Mouse (Mus musculus): ENCODE results near the gene Ica1. TPM values are rescaled to one million over a fixed set of nuclear protein-coding genes. Genes with fewer than 3 reads are reported as not detected.

Gene Ica1
- polyA plus RNA-seq (2015; fragmentation: Nextera tagmentation; extraction: Ambion mirVana): 35.6 and 35.7 TPM in 2 replicates

DNA sequence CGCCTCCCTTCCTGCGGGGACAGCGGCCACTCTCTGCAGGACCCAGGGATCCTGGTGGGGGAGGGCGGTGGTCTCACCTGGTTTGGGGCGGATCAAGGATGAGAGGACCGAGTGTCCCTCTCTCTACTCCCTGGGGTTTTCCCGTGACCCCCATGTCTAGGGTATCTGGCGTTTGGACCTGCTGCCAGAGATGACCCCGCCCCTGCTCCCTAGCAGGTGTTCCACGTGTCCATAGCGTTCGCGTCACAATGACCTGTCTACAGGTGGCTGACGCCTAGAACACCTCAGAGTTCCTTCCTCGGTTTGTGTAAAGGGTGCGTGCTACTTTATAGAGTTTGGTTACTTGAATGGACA is at the start of gene Ica1:
Gene Ica1 (minus strand): TSS at position 193 of the 354 bp plus-strand sequence.
- peak within 1 kb of the TSS; percentile 78 for H3K4me3 ChIP-seq (replicated peaks; ENCODE audit: low read length)
- no peaks in the 10 kb centered on the region for H3K36me3 ChIP-seq (ENCODE audit: control insufficient read depth, insufficient read depth, low read length)
- ATAC-seq (ENCODE audit: insufficient read depth, low FRiP score): peak; percentile 80
- H3K4me2 ChIP-seq (ENCODE audit: low read depth, low read length): peak within 1 kb of the TSS; percentile 89
- WGBS: 3% methylated on average over 14 of the region's 16 CpGs
- H3K27me3 ChIP-seq (ENCODE audit: control insufficient read depth, insufficient read depth, low read length): no peaks in the 10 kb centered on the region; the same call in 1 of the 2 replicates
- peak within 1 kb of the TSS; percentile 50 for H3K27ac ChIP-seq (ENCODE audit: low read length)
- H3K9me3 ChIP-seq (replicated peaks; ENCODE audit: control insufficient read depth, low read length): no peaks in the 10 kb centered on the region
- H3K4me1 ChIP-seq (ENCODE audit: control insufficient read depth, insufficient read depth, low read length): no peaks in the 10 kb centered on the region
- peak within 1 kb of the TSS; percentile 84 for H3K9ac ChIP-seq (ENCODE audit: low read length)

DNA sequence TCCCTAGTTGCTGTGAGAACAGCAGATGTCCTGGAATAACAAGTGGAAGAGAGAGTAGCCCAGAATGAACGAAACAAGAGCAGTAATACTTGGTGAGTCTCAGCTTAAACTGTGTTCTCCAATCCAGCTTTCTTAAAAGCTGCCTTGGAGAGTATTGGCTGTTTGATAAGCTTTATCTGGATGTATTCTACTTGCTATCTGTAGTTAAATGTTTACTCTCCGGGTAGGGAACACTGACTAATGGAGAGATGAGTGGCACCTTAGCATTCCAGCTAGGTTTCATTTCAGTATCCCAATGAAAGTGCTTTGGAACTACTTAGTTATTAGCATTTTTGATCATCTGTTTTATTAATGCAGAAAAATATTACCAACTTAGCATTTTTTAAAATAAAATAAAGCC is 41.6 kb upstream of the Ica1 start:
- H3K9ac ChIP-seq (ENCODE audit: low read length): no peak overlapping the region
- no peaks in the 10 kb centered on the region for H3K36me3 ChIP-seq (ENCODE audit: control insufficient read depth, insufficient read depth, low read length)
- H3K4me3 ChIP-seq (replicated peaks; ENCODE audit: low read length): no peak overlapping the region
- WGBS: 50% methylated on average over 2 of the region's 2 CpGs
- peak overlapping the region; percentile 56; the same call in 1 of the 2 replicates for H3K27ac ChIP-seq (ENCODE audit: low read length)
- no peaks in the 10 kb centered on the region for H3K9me3 ChIP-seq (replicated peaks; ENCODE audit: control insufficient read depth, low read length)
- 0 out of 2 replicates have a peak, but pooled peaks have one; percentile 64 for ATAC-seq (ENCODE audit: insufficient read depth, low FRiP score)
- H3K27me3 ChIP-seq (ENCODE audit: control insufficient read depth, insufficient read depth, low read length): no peaks in the 10 kb centered on the region
- no peaks in the 10 kb centered on the region for H3K4me1 ChIP-seq (ENCODE audit: control insufficient read depth, insufficient read depth, low read length)
- no peak overlapping the region for H3K4me2 ChIP-seq (ENCODE audit: low read depth, low read length)

DNA sequence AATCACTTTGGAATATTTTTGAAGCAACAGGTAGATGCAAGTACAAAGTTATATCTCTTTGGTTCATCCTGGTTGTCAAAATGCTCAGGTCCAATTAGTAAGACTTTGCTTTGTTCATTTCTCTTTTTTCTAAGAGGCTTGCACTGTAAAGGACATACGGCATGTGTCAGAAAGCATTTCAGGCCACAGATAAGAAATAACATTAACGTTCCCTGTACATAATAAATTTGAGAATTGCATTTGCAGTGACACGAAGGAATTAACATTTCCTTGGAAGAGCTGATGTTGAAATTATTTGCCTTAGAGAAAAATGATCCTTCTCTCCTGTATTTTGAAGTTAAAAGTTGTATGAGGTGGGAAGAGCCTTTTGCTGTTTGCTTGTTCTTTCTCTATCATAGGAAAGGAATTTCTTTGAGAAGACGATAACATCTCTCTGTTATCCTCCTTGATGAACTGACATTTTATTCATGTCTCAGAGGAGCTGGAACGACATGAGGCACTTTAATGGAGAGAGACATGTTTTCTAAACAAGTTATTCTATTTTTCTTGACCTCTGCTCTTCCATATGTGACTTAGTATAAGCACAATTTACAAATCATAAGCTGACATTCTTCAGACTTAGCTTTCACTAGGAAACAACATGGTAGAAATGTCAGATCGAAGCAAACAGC is 36.2 kb upstream of the Ica1 start:
- WGBS: 47% methylated on average over 6 of the region's 6 CpGs
- Histone ChIP-seq H3K27ac (ENCODE audit: low read length) (no peak overlapping the region), H3K9ac (ENCODE audit: low read length) (no peak overlapping the region), H3K9me3 (replicated peaks; ENCODE audit: control insufficient read depth, low read length) (no peaks in the 10 kb centered on the region), H3K4me1 (ENCODE audit: control insufficient read depth, insufficient read depth, low read length) (no peaks in the 10 kb centered on the region), H3K4me3 (replicated peaks; ENCODE audit: low read length) (no peak overlapping the region), H3K27me3 (ENCODE audit: control insufficient read depth, insufficient read depth, low read length) (no peaks in the 10 kb centered on the region), H3K4me2 (ENCODE audit: low read depth, low read length) (no peak overlapping the region), H3K36me3 (ENCODE audit: control insufficient read depth, insufficient read depth, low read length) (no peaks in the 10 kb centered on the region)
- no peak for ATAC-seq (ENCODE audit: insufficient read depth, low FRiP score)

DNA sequence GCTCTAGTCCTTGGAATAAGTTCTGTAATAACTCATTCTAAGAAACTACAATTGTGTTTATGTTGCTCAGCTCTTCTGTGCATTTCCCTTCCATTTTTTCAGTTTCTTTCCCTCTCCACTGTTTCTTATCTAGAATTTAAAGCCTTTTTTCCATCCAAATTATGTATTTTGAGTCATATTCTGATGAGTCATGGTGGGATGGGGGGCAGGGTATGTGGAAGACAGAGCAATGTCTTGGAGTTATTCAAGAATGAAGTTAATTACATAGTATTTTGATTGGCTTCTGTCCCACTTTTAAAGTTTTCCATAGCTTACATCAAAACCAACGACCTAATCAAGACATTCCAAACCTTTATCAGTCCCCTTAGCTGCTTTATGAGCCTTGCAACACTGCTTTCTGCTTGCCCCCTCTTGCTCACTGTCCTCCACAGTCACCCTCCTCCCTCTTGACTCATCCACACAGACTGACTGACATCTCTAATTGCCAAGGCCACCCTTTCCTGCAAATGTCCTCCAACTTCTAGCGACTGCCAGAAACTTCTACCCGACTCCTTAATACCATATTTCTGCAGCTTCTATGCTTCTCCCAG is 24.4 kb upstream of the Ica1 start:
- ATAC-seq (ENCODE audit: insufficient read depth, low FRiP score): no peak

DNA sequence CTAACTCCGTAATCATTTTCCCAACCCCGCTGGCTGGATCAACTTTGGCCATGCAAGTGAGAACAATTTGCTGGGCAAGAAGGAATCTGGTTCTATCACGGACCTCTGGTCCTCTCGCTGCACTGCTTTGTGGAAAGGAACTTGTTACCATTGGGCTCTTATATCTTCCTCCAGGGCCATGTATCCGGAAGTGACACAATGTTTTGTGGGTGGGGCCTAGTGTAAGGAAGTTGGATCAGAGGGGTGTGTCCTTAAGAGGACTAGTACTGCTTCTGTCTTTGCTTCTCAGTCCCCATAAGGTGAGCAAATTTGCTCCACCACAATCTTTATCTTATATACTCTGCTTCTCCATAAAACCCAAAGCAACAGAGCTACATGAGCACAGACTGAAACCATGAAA is 14.1 kb upstream of the Ica1 start:
- ATAC-seq (ENCODE audit: insufficient read depth, low FRiP score): no peak
- H3K36me3 ChIP-seq (ENCODE audit: control insufficient read depth, insufficient read depth, low read length): no peaks in the 10 kb centered on the region
- WGBS: 89% methylated on average over 5 of the region's 5 CpGs
- H3K9ac ChIP-seq (ENCODE audit: low read length): no peak overlapping the region
- H3K27ac ChIP-seq (ENCODE audit: low read length): no peak overlapping the region
- H3K27me3 ChIP-seq (ENCODE audit: control insufficient read depth, insufficient read depth, low read length): no peaks in the 10 kb centered on the region
- no peak overlapping the region for H3K4me2 ChIP-seq (ENCODE audit: low read depth, low read length)
- no peak overlapping the region for H3K4me3 ChIP-seq (replicated peaks; ENCODE audit: low read length)
- no peaks in the 10 kb centered on the region for H3K4me1 ChIP-seq (ENCODE audit: control insufficient read depth, insufficient read depth, low read length)
- H3K9me3 ChIP-seq (replicated peaks; ENCODE audit: control insufficient read depth, low read length): no peaks in the 10 kb centered on the region

More for the DNA sequence above, 24.4 kb upstream of the Ica1 start:
- Histone ChIP-seq H3K9me3 (replicated peaks; ENCODE audit: control insufficient read depth, low read length) (no peaks in the 10 kb centered on the region), H3K9ac (ENCODE audit: low read length) (no peak overlapping the region), H3K4me2 (ENCODE audit: low read depth, low read length) (no peak overlapping the region), H3K27ac (ENCODE audit: low read length) (no peak overlapping the region), H3K27me3 (ENCODE audit: control insufficient read depth, insufficient read depth, low read length) (no peaks in the 10 kb centered on the region), H3K4me1 (ENCODE audit: control insufficient read depth, insufficient read depth, low read length) (no peaks in the 10 kb centered on the region), H3K4me3 (replicated peaks; ENCODE audit: low read length) (no peak overlapping the region), H3K36me3 (ENCODE audit: control insufficient read depth, insufficient read depth, low read length) (no peaks in the 10 kb centered on the region)
- 66% methylated on average over 3 of the region's 3 CpGs for WGBS

DNA sequence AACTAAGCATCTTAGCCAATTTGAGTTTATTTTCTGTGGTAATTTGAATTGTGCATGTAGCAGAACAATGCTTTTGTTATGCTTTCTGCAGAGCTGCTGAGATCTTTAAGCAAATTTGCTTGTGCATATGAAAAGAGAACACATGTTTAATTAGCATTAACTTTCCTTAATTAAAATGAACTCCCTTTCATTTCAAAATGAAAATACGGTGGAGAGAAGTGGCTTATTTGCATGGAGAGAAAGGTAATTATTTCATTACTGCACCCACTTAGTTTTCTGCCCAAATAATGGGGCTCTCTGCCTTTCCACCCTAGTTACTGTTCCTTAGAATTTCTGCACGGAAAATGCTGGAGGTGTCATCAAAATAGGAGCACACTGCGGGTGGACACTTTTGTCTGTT is 13.5 kb upstream of the Ica1 start:
- ATAC-seq (ENCODE audit: insufficient read depth, low FRiP score): no peak
- WGBS: 90% methylated on average over 3 of the region's 3 CpGs

DNA sequence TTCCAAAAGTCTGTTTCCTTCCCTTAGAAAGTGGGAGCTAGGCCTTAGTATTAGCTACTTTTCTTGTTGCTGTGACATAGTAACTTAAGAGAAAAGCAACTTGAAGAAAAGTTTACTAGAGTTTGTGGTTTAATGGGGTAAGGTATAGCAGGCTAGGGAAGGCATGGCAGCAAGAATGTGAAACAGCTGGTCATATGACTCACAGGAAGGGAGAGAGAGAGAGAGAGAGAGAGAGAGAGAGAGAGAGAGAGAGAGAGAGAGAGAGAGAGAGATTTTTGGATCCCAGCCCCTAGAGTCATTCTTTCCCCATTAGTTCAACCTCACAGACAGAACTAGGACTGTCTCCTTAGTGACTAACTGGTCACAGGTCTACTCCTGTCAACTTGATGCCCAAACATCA is 2.3 kb upstream of the Ica1 start:
- no peaks in the 10 kb centered on the region for H3K4me1 ChIP-seq (ENCODE audit: control insufficient read depth, insufficient read depth, low read length)
- H3K27ac ChIP-seq (ENCODE audit: low read length): no peak overlapping the region
- no peaks in the 10 kb centered on the region; the same call in 1 of the 2 replicates for H3K27me3 ChIP-seq (ENCODE audit: control insufficient read depth, insufficient read depth, low read length)
- no peak overlapping the region for H3K4me2 ChIP-seq (ENCODE audit: low read depth, low read length)
- H3K9me3 ChIP-seq (replicated peaks; ENCODE audit: control insufficient read depth, low read length): no peaks in the 10 kb centered on the region
- no peak for ATAC-seq (ENCODE audit: insufficient read depth, low FRiP score)
- H3K4me3 ChIP-seq (replicated peaks; ENCODE audit: low read length): no peak overlapping the region
- H3K36me3 ChIP-seq (ENCODE audit: control insufficient read depth, insufficient read depth, low read length): no peaks in the 10 kb centered on the region
- no peak overlapping the region for H3K9ac ChIP-seq (ENCODE audit: low read length)

More for the DNA sequence above, 13.5 kb upstream of the Ica1 start:
- Histone ChIP-seq H3K4me2 (ENCODE audit: low read depth, low read length) (no peak overlapping the region), H3K27me3 (ENCODE audit: control insufficient read depth, insufficient read depth, low read length) (no peaks in the 10 kb centered on the region), H3K4me3 (replicated peaks; ENCODE audit: low read length) (no peak overlapping the region), H3K9ac (ENCODE audit: low read length) (no peak overlapping the region), H3K9me3 (replicated peaks; ENCODE audit: control insufficient read depth, low read length) (no peaks in the 10 kb centered on the region), H3K36me3 (ENCODE audit: control insufficient read depth, insufficient read depth, low read length) (no peaks in the 10 kb centered on the region), H3K27ac (ENCODE audit: low read length) (no peak overlapping the region), H3K4me1 (ENCODE audit: control insufficient read depth, insufficient read depth, low read length) (no peaks in the 10 kb centered on the region)

DNA sequence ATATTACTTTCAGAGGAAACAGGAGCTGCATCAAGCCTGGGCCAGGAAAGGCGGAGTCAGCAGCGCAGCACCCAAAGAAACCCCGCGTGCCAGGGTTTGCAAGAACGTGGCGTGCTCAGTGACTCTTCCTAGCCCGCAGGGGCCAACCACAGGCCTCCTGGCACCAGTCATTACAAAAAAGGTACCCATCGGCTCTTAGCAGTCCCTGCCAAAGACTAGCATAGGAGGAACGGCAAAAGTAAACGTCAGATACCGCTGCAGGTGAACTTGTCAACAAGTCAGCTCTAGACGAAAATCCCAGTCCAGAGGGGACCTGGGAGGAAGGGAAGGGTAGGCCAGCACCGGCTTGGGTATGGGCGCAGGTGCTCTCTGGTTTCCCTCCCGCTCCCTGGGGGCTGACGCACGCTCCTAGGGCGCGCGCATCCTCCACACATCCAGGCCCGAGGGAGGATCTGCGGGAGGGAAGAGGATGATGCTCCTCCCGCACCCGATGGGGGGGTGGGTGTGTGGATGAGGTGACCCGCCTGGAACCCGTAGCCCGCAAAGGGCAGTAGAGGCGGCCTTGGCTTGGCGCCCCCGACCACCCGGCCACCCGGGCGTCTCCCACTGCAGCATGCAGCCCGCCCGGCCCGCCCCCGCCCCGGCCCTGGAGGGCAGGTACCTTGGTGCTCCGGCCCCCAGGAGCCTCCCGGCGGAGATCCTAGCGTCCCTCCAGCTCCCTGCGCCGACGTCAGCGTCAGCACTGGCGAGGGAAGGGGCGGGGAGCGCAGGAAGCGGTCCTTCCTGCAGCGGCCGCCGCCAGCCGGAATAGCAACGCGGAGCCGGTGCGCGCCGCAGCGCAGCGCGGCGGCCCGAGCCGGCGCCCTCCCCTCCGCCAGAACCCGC is 635 bp downstream of the Ica1 start:
- 1% methylated on average over 63 of the region's 69 CpGs for WGBS
- H3K4me2 ChIP-seq (ENCODE audit: low read depth, low read length): peak overlapping the region; percentile 89
- no peaks in the 10 kb centered on the region for H3K4me1 ChIP-seq (ENCODE audit: control insufficient read depth, insufficient read depth, low read length)
- ATAC-seq (ENCODE audit: insufficient read depth, low FRiP score): peak; percentile 89
- H3K36me3 ChIP-seq (ENCODE audit: control insufficient read depth, insufficient read depth, low read length): no peaks in the 10 kb centered on the region
- H3K27me3 ChIP-seq (ENCODE audit: control insufficient read depth, insufficient read depth, low read length): no peaks in the 10 kb centered on the region; the same call in 1 of the 2 replicates
- peak overlapping the region; percentile 78 for H3K4me3 ChIP-seq (replicated peaks; ENCODE audit: low read length)
- H3K9ac ChIP-seq (ENCODE audit: low read length): peak overlapping the region; percentile 84
- H3K9me3 ChIP-seq (replicated peaks; ENCODE audit: control insufficient read depth, low read length): no peaks in the 10 kb centered on the region
- peak overlapping the region; percentile 50 for H3K27ac ChIP-seq (ENCODE audit: low read length)

DNA sequence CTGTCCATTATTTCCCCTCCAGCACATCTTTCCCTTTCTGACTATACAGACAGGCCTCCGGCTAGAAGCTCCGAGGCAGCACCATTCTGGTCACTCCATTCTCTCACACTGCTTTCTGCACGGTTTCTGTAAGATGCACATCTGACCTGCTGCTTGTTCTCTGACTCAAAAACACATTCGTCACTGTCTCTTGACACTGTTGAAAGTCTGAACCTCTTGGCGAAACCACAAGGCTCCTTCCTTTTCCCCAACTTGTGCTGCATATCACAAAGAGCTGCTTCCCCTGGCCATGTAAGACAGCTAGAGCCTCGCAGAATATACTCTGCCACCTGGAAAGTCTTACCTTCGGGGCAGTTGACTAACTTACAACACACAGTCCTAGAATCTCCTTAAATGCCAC is 6.7 kb downstream of the Ica1 start:
- H3K4me1 ChIP-seq (ENCODE audit: control insufficient read depth, insufficient read depth, low read length): peaks cover 11% of the 10 kb centered on the region; the same call in 1 of the 2 replicates
- no peak overlapping the region for H3K4me3 ChIP-seq (replicated peaks; ENCODE audit: low read length)
- no peaks in the 10 kb centered on the region for H3K36me3 ChIP-seq (ENCODE audit: control insufficient read depth, insufficient read depth, low read length)
- no peak overlapping the region for H3K27ac ChIP-seq (ENCODE audit: low read length)
- WGBS: 66% methylated on average over 7 of the region's 7 CpGs
- H3K4me2 ChIP-seq (ENCODE audit: low read depth, low read length): no peak overlapping the region
- no peak overlapping the region for H3K9ac ChIP-seq (ENCODE audit: low read length)
- no peak for ATAC-seq (ENCODE audit: insufficient read depth, low FRiP score)
- H3K27me3 ChIP-seq (ENCODE audit: control insufficient read depth, insufficient read depth, low read length): no peaks in the 10 kb centered on the region
- H3K9me3 ChIP-seq (replicated peaks; ENCODE audit: control insufficient read depth, low read length): no peaks in the 10 kb centered on the region

Measured in stomach, embryonic 16.5 days (tissue).